In genomic region chr12:81483656-81484055, GRCm38 (mm10) we compare ENCODE assay signal across 9 mouse cellular contexts. TPM values are rescaled to one million over a fixed set of nuclear protein-coding genes. Genes with fewer than 3 reads are reported as not detected.
DNase-seq lines count a peak whose midpoint lies in the region; ATAC-seq lines count a peak whose summit lies in the region.
"Had no signal": no experiment of that assay in that cellular context is flagged by ENCODE, and none has a peak within 500 bp of the region (broad histone marks: within the 10 kb centered on the region; RNA-seq: fewer than 3 reads in every experiment).

No protein-coding gene starts in this region.

- H3K4me3 ChIP-seq in heart, embryonic 15.5 days, result peak overlapping the region; percentile 73
- H3K4me3 ChIP-seq in liver, embryonic 16.5 days (ENCODE audit: low read depth, low read length), result peak overlapping the region; percentile 73

- H3K27me3 ChIP-seq in heart, embryonic 15.5 days, result no peaks in the 10 kb centered on the region
- H3K27me3 ChIP-seq in liver, embryonic 16.5 days (ENCODE audit: control insufficient read depth, insufficient read depth, low read depth, low read length), result no peaks in the 10 kb centered on the region
- H3K27me3 ChIP-seq: Patski had no signal

- no peak for ATAC-seq in heart, embryonic 15.5 days (replicated peaks; ENCODE audit: insufficient number of reproducible peaks, insufficient read depth, low FRiP score, low read depth)
- ATAC-seq in liver, embryonic 16.5 days (ENCODE audit: low read depth), result no peak
- ATAC-seq in inflammation-experienced regulatory T-cells, adult 6 months, result no peak
- ATAC-seq in activated CD4-positive, CD25-positive, alpha-beta regulatory T cell, adult 4 months, result no peak
- ATAC-seq: Patski had no signal

- H3K9me3 ChIP-seq in heart, embryonic 15.5 days (replicated peaks), result no peaks in the 10 kb centered on the region
- no peaks in the 10 kb centered on the region for H3K9me3 ChIP-seq in liver, embryonic 16.5 days (replicated peaks; ENCODE audit: control insufficient read depth, low read length)

- H3K36me3 ChIP-seq in heart, embryonic 15.5 days, result no peaks in the 10 kb centered on the region; the same call in 1 of the 2 replicates
- no peaks in the 10 kb centered on the region for H3K36me3 ChIP-seq in liver, embryonic 16.5 days (ENCODE audit: control insufficient read depth, insufficient read depth)

- no peak overlapping the region for H3K27ac ChIP-seq in heart, embryonic 15.5 days
- H3K27ac ChIP-seq in liver, embryonic 16.5 days (ENCODE audit: low read length), result no peak overlapping the region

- H3K9ac ChIP-seq in heart, embryonic 15.5 days, result peak overlapping the region; percentile 38; the same call in 1 of the 2 replicates
- peak overlapping the region; percentile 47; the same call in 1 of the 2 replicates for H3K9ac ChIP-seq in liver, embryonic 16.5 days (ENCODE audit: low read depth, low read length)

- H3K4me1 ChIP-seq in heart, embryonic 15.5 days (replicated peaks), result peaks cover 6% of the 10 kb centered on the region; the same call in 1 of the 2 replicates
- peaks cover 3% of the 10 kb centered on the region; the same call in 1 of the 2 replicates for H3K4me1 ChIP-seq in liver, embryonic 16.5 days (ENCODE audit: control insufficient read depth, low read depth, low read length)

- WGBS in heart, embryonic 15.5 days, result 25% methylated on average over 17 of the region's 17 CpGs
- 30% methylated on average over 17 of the region's 17 CpGs for WGBS in liver, embryonic 16.5 days (ENCODE audit: insufficient replicate concordance)

- DNase-seq in adrenal gland, postnatal 14 days, result peak; percentile 11
- DNase-seq in adrenal gland, postnatal 4 days (ENCODE audit: low spot score in 2 of 2), result no peak
- DNase-seq in thymus, postnatal 14 days, result peak; percentile 17
- no peak for DNase-seq in thymus, adult 18-20 months

- peak overlapping the region; percentile 71 for H3K4me2 ChIP-seq in heart, embryonic 15.5 days
- H3K4me2 ChIP-seq in liver, embryonic 16.5 days (ENCODE audit: low read depth, low read length), result peak overlapping the region; percentile 67

RNA-seq across cellular contexts. Expression of gene Cox16, which starts 1.3 kb away (rescaled TPM):
- 103 and 112 TPM in 2 replicates for total RNA-seq in adrenal gland, postnatal 14 days (2021)
- total RNA-seq in adrenal gland, postnatal 4 days (2021), result 100 to 1,000 TPM in 1 of 2 experiments, 10 to 100 TPM in 1; 90.3 to 114 TPM
- polyA plus RNA-seq in heart, embryonic 15.5 days (2015; fragmentation: Nextera tagmentation; extraction: Ambion mirVana), result 79.0 and 88.6 TPM in 2 replicates
- 59.0 and 65.5 TPM in 2 replicates for polyA plus RNA-seq in liver, embryonic 16.5 days (2015; fragmentation: Nextera tagmentation; extraction: Ambion mirVana)
- 100 to 1,000 TPM; 149 to 174 (median 159) TPM for polyA plus RNA-seq in inflammation-experienced regulatory T-cells, adult 6 months (2017; shearing (Covaris generic))
- 100 to 1,000 TPM; 140 to 178 TPM for polyA plus RNA-seq in activated CD4-positive, CD25-positive, alpha-beta regulatory T cell, adult 4 months (2017; shearing (Covaris generic))

RNA-seq across cellular contexts. Expression of gene Gm20498, which starts 49.0 kb away (rescaled TPM):
- total RNA-seq in adrenal gland, postnatal 14 days (2021), result 33.8 and 42.2 TPM in 2 replicates
- 10 to 100 TPM; 25.6 to 29.4 TPM for total RNA-seq in adrenal gland, postnatal 4 days (2021)
- polyA plus RNA-seq in heart, embryonic 15.5 days (2015; fragmentation: Nextera tagmentation; extraction: Ambion mirVana), result 26.9 and 28.9 TPM in 2 replicates
- 10.3 and 10.6 TPM in 2 replicates for polyA plus RNA-seq in liver, embryonic 16.5 days (2015; fragmentation: Nextera tagmentation; extraction: Ambion mirVana)
- 10 to 100 TPM; 11.7 to 21.8 (median 15.0) TPM for polyA plus RNA-seq in inflammation-experienced regulatory T-cells, adult 6 months (2017; shearing (Covaris generic))
- 10 to 100 TPM; 11.3 to 14.9 TPM for polyA plus RNA-seq in activated CD4-positive, CD25-positive, alpha-beta regulatory T cell, adult 4 months (2017; shearing (Covaris generic))

RNA-seq across cellular contexts. Expression of gene Synj2bp, which starts 49.1 kb away (rescaled TPM):
- total RNA-seq in adrenal gland, postnatal 14 days (2021), result 31.9 and 34.2 TPM in 2 replicates
- total RNA-seq in adrenal gland, postnatal 4 days (2021), result 10 to 100 TPM; 28.0 to 31.2 TPM
- polyA plus RNA-seq in heart, embryonic 15.5 days (2015; fragmentation: Nextera tagmentation; extraction: Ambion mirVana), result 29.7 and 33.7 TPM in 2 replicates
- 12.7 and 14.2 TPM in 2 replicates for polyA plus RNA-seq in liver, embryonic 16.5 days (2015; fragmentation: Nextera tagmentation; extraction: Ambion mirVana)
- 10 to 100 TPM; 58.2 to 66.3 (median 66.0) TPM for polyA plus RNA-seq in inflammation-experienced regulatory T-cells, adult 6 months (2017; shearing (Covaris generic))
- polyA plus RNA-seq in activated CD4-positive, CD25-positive, alpha-beta regulatory T cell, adult 4 months (2017; shearing (Covaris generic)), result 10 to 100 TPM; 66.2 to 71.8 TPM

Comparison
In these comparisons a context has a peak if more than half of its experiments do, and no peak if none do; other contexts are left out.
1. DNase-seq: peak in adrenal gland, postnatal 14 days (single experiment) and thymus, postnatal 14 days (single experiment); none in adrenal gland, postnatal 4 days (0 of 2) and thymus, adult 18-20 months (0 of 2).